Mouse (Mus musculus): ENCODE results near the gene Kbtbd8. TPM values are rescaled to one million over a fixed set of nuclear protein-coding genes. Genes with fewer than 3 reads are reported as not detected.

The Kbtbd8 gene
- total RNA-seq, 4 experiments from 2014 or later, result 10.2 to 13.5 (median 11.6) TPM

GRCm38 (mm10) chr6:95169411-95169810 is 52.4 kb downstream of the Kbtbd8 start:
- no peak for DNase-seq (ENCODE audit: low spot score in 2 of 2)

- DNase-seq (ENCODE audit: low spot score in 2 of 2), result no peak
These were observed 57.5 kb downstream of the Kbtbd8 start for GRCm38 (mm10) chr6:95174311-95175143.

Other genes with a start within 250 kb of the Kbtbd8 start
- not detected for gene Gm10234, start 204.9 kb downstream of the Kbtbd8 start, total RNA-seq (2022)